Mouse (Mus musculus): Measurements from ENCODE around the gene Hira.
"Not testable (repeated sequence)": the region's sequence is repeated elsewhere in the genome, so short reads cannot be mapped to it uniquely, and the experiment has no call there.

The Hira gene

DNA sequence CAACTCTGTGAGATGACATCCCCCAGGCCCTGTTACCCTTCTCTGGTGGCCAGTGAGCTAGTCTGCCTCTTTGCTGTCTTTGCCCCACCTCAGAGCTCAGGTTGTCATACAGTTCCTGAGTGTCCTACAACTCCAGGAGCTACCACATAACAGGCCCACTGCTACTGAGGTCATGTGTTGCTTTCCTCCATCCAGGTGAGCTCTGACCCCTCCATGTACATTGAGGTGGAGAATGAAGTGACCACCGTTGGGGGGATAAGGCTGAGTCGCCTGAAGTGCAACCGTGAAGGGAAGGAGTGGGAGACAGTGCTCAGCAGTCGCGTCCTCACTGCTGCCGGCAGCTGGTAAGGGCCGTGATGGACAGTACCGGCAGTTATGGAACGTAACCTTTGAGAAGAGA lies 72.1 kb downstream of the Hira start:
- Histone ChIP-seq H3K4me3 (replicated peaks; ENCODE audit: low read length) (no peak overlapping the region), H3K4me1 (replicated peaks; ENCODE audit: low read depth, low read length) (peaks cover 3% of the 10 kb centered on the region; the same call in 1 of the 2 replicates), H3K9me3 (ENCODE audit: low read length) (no peaks in the 10 kb centered on the region), H3K27me3 (ENCODE audit: insufficient read depth, low read length) (no peaks in the 10 kb centered on the region), H3K36me3 (ENCODE audit: insufficient read depth, low read length) (peaks cover 98% of the 10 kb centered on the region)
- TF ChIP-seq POU5F1 (IDR thresholded peaks at IDR 0.05; ENCODE audit: borderline replicate concordance, low read length) (no peak), CTCF (conservative IDR thresholded peaks at IDR 0.05; ENCODE audit: low read length) (no peak), NANOG (IDR thresholded peaks at IDR 0.05; ENCODE audit: borderline replicate concordance, low read length) (no peak)

DNA sequence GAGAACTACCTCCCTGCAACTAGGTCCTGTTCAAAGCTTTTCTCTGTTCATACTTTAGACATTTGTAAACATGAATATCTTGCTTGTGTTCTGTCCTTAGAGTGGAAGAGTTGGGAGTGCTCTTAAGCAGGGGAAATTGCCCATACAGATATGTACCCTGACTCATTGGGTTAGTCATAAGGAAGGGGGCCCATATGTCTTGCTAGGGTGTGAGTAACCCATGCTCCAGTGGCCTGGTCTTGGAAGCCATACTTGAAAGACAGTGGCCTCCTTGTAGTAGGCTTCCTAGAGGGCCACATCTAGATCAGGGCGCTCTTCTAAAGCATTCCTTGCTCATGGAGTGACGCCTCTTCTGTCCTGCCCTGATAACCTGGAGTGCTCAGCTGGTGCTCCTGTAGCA lies 73.5 kb downstream of the Hira start:
- no peaks in the 10 kb centered on the region for H3K9me3 ChIP-seq (ENCODE audit: low read length)
- peaks cover 100% of the 10 kb centered on the region for H3K36me3 ChIP-seq (ENCODE audit: insufficient read depth, low read length)
- H3K27me3 ChIP-seq (ENCODE audit: insufficient read depth, low read length): no peaks in the 10 kb centered on the region
- peaks cover 3% of the 10 kb centered on the region; the same call in 1 of the 2 replicates for H3K4me1 ChIP-seq (replicated peaks; ENCODE audit: low read depth, low read length)
- TF ChIP-seq NANOG (IDR thresholded peaks at IDR 0.05; ENCODE audit: borderline replicate concordance, low read length) (no peak), POU5F1 (IDR thresholded peaks at IDR 0.05; ENCODE audit: borderline replicate concordance, low read length) (no peak), CTCF (conservative IDR thresholded peaks at IDR 0.05; ENCODE audit: low read length) (no peak)
- H3K4me3 ChIP-seq (replicated peaks; ENCODE audit: low read length): no peak overlapping the region

- no peak overlapping the region for H3K4me3 ChIP-seq (replicated peaks; ENCODE audit: low read length)
- peaks cover 3% of the 10 kb centered on the region; the same call in 1 of the 2 replicates for H3K4me1 ChIP-seq (replicated peaks; ENCODE audit: low read depth, low read length)
- no peaks in the 10 kb centered on the region for H3K27me3 ChIP-seq (ENCODE audit: insufficient read depth, low read length)
- TF ChIP-seq POU5F1 (IDR thresholded peaks at IDR 0.05; ENCODE audit: borderline replicate concordance, low read length) (no peak), NANOG (IDR thresholded peaks at IDR 0.05; ENCODE audit: borderline replicate concordance, low read length) (no peak), CTCF (conservative IDR thresholded peaks at IDR 0.05; ENCODE audit: low read length) (no peak)
- peaks cover 100% of the 10 kb centered on the region for H3K36me3 ChIP-seq (ENCODE audit: insufficient read depth, low read length)
- H3K9me3 ChIP-seq (ENCODE audit: low read length): no peaks in the 10 kb centered on the region
These were observed 76.0 kb downstream of the Hira start for GRCm38 (mm10) chr16:18952813-18953212.

DNA sequence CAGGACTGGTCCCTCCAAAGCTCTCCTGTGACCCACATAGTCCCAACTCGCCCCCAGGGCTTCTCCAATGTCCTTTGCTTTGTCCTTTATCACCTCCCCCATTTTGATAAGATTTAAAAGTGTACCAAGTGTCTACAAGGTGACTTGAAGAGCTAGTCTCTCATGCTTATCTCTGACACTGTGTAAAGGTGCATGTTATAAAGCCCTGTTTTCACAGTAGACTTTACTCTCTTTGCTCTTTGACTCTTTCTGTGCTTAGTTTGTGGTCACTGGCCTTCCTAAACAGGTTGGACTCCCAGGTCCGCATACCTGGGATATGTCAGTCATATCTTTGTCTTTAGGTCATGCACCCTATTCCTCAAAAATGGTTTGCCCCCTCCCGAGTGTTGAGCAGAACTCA lies 78.2 kb downstream of the Hira start:
- peaks cover 3% of the 10 kb centered on the region for H3K9me3 ChIP-seq (ENCODE audit: low read length)
- peaks cover 88% of the 10 kb centered on the region for H3K36me3 ChIP-seq (ENCODE audit: insufficient read depth, low read length)
- H3K4me3 ChIP-seq (replicated peaks; ENCODE audit: low read length): no peak overlapping the region
- peaks cover 3% of the 10 kb centered on the region; the same call in 1 of the 2 replicates for H3K4me1 ChIP-seq (replicated peaks; ENCODE audit: low read depth, low read length)
- TF ChIP-seq NANOG (IDR thresholded peaks at IDR 0.05; ENCODE audit: borderline replicate concordance, low read length) (no peak), CTCF (conservative IDR thresholded peaks at IDR 0.05; ENCODE audit: low read length) (no peak), POU5F1 (IDR thresholded peaks at IDR 0.05; ENCODE audit: borderline replicate concordance, low read length) (no peak)
- H3K27me3 ChIP-seq (ENCODE audit: insufficient read depth, low read length): no peaks in the 10 kb centered on the region

DNA sequence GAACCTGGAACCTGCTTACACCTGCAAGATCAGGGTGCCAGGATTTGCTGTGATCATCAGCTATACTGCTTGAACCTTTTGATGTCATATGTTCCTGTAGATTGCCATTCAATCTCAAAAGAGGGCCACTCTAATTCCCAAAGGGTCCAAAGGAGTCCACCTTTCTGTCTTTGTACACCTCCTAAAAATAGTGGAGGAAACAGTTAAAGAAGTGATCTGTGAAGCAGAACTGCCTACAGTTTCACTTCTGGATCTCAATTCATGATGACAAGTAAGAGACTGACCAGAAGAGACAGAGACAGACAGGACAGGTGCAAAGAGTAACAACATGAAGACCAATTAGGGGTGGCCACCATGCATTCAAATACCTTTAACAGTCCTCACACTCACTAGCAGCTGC lies 86.6 kb downstream of the Hira start:
- TF ChIP-seq NANOG (IDR thresholded peaks at IDR 0.05; ENCODE audit: borderline replicate concordance, low read length) (no peak), CTCF (conservative IDR thresholded peaks at IDR 0.05; ENCODE audit: low read length) (no peak), POU5F1 (IDR thresholded peaks at IDR 0.05; ENCODE audit: borderline replicate concordance, low read length) (no peak)
- Histone ChIP-seq H3K4me1 (replicated peaks; ENCODE audit: low read depth, low read length) (no peaks in the 10 kb centered on the region), H3K36me3 (ENCODE audit: insufficient read depth, low read length) (peaks cover 87% of the 10 kb centered on the region), H3K27me3 (ENCODE audit: insufficient read depth, low read length) (no peaks in the 10 kb centered on the region), H3K9me3 (ENCODE audit: low read length) (peaks cover 11% of the 10 kb centered on the region), H3K4me3 (replicated peaks; ENCODE audit: low read length) (no peak overlapping the region)

DNA sequence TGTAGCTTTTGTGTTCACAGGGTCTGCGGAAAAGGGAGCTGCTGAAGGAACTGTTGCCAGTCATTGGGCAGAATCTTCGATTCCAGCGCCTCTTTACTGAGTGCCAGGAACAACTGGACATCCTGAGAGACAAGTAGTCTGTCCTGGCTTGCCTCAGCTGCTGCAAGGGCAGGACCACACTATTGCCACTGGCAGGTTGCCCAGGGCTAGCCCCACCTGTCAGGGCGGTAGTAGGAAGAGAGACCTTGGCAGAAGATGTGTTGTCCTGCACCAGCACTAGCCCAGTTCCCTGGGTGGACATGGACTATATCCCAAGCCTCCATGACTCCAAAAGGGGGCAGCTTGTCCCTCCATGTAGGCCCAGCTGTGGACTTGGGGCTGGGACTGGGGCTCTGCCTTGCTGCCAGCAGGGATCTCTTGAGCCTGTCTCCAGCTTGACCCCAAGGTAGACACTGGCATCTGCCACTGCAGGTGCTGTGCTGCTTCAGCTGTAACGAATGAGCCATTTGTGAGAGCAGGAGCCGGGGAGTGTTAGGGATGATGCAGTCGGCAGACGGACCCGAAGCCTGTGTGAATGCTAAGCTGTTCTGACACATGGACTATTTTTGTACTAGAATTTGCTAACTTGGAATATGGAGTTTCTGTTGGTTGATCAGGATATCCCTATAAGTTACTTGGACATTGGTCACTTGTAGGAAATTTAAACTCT lies 92.7 kb downstream of the Hira start:
- TF ChIP-seq NANOG (IDR thresholded peaks at IDR 0.05; ENCODE audit: borderline replicate concordance, low read length): no peak
- TF ChIP-seq CTCF (conservative IDR thresholded peaks at IDR 0.05; ENCODE audit: low read length): no peak
- no peak for TF ChIP-seq POU5F1 (IDR thresholded peaks at IDR 0.05; ENCODE audit: borderline replicate concordance, low read length)
- Histone ChIP-seq H3K4me3 (replicated peaks; ENCODE audit: low read length) (no peak overlapping the region), H3K36me3 (ENCODE audit: insufficient read depth, low read length) (peaks cover 78% of the 10 kb centered on the region), H3K9me3 (ENCODE audit: low read length) (no peaks in the 10 kb centered on the region; the same call in 1 of the 2 replicates), H3K4me1 (replicated peaks; ENCODE audit: low read depth, low read length) (no peaks in the 10 kb centered on the region; the same call in 1 of the 2 replicates), H3K27me3 (ENCODE audit: insufficient read depth, low read length) (no peaks in the 10 kb centered on the region)

- Histone ChIP-seq H3K4me3 (replicated peaks; ENCODE audit: low read length) (no peak overlapping the region), H3K9me3 (ENCODE audit: low read length) (peaks cover 9% of the 10 kb centered on the region), H3K36me3 (ENCODE audit: insufficient read depth, low read length) (peaks cover 72% of the 10 kb centered on the region), H3K27me3 (ENCODE audit: insufficient read depth, low read length) (no peaks in the 10 kb centered on the region), H3K4me1 (replicated peaks; ENCODE audit: low read depth, low read length) (no peaks in the 10 kb centered on the region; the same call in 1 of the 2 replicates)
- no peak for TF ChIP-seq POU5F1 (IDR thresholded peaks at IDR 0.05; ENCODE audit: borderline replicate concordance, low read length)
- TF ChIP-seq CTCF (conservative IDR thresholded peaks at IDR 0.05; ENCODE audit: low read length): no peak
- TF ChIP-seq NANOG (IDR thresholded peaks at IDR 0.05; ENCODE audit: borderline replicate concordance, low read length): no peak
These were observed 94.0 kb downstream of the Hira start for GRCm38 (mm10) chr16:18970837-18971236.

DNA sequence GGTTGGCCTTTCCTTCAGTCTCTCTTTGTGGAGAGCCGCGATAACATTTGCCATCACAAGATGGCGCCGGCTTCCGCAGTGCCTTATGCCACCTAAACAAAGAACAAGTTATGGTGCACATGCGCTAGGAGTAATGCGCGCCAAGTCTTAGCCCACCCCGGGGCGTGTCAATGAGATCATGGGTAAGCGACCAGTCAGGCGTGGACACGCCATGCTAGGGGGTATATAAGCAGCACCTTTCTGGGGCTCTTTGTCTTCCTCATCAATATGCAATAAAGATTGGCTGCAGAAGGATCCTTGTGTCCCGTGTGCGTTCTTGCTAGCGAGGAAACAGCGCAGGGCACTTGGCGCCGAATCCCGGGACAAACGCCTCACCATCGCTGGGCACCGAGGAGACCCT lies 98.8 kb downstream of the Hira start:
- peaks cover 37% of the 10 kb centered on the region for H3K9me3 ChIP-seq (ENCODE audit: low read length)
- peaks cover 29% of the 10 kb centered on the region for H3K36me3 ChIP-seq (ENCODE audit: insufficient read depth, low read length)
- not testable (repeated sequence) for H3K4me1 ChIP-seq (replicated peaks; ENCODE audit: low read depth, low read length); H3K27me3 ChIP-seq (ENCODE audit: insufficient read depth, low read length); H3K4me3 ChIP-seq (replicated peaks; ENCODE audit: low read length)

DNA sequence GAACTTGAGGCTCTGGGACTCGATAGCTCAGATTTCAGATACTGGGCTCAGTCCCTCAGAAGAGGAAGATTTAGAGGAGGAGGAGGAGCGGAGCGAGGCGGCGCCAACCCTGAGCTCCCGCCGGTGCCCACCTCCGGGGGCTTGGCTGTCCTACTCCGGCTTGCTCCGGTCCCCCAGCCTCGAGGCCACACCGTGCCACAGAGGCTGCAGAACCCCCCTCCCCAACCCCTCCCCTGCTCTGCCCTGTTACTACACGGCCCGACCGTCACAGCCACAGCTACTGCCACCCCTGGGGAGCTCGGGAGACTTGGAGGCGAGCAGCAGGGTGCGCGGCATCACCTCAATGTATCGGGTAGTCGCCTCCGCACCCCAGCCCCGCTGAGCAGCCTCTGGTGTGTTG lies 99.5 kb downstream of the Hira start:
- TF ChIP-seq NANOG (IDR thresholded peaks at IDR 0.05; ENCODE audit: borderline replicate concordance, low read length): no peak
- TF ChIP-seq POU5F1 (IDR thresholded peaks at IDR 0.05; ENCODE audit: borderline replicate concordance, low read length): no peak
- TF ChIP-seq CTCF (conservative IDR thresholded peaks at IDR 0.05; ENCODE audit: low read length): no peak
- H3K27me3 ChIP-seq (ENCODE audit: insufficient read depth, low read length): no peaks in the 10 kb centered on the region
- H3K9me3 ChIP-seq (ENCODE audit: low read length): peaks cover 38% of the 10 kb centered on the region
- no peaks in the 10 kb centered on the region for H3K4me1 ChIP-seq (replicated peaks; ENCODE audit: low read depth, low read length)
- peaks cover 22% of the 10 kb centered on the region for H3K36me3 ChIP-seq (ENCODE audit: insufficient read depth, low read length)
- H3K4me3 ChIP-seq (replicated peaks; ENCODE audit: low read length): 0 out of 2 replicates have a peak overlapping the region, but pooled peaks have one; percentile 10

Data from E14TG2a.4 (cell line).